Mouse (Mus musculus) erythroid progenitor cell, adult 5-6 weeks (primary cell): ENCODE data around the gene Mrap. TPM values are rescaled to one million over a fixed set of nuclear protein-coding genes. Genes with fewer than 3 reads are reported as not detected.

Source experiments
- ATAC-seq: replicated peaks from 2 replicates; pipeline ENCODE4 v1.8.0; 2016; ENCODE audit warnings: moderate number of reproducible peaks, mild to moderate bottlenecking, moderate TSS enrichment, inconsistent platforms; ENCODE audit not compliant: poor library complexity, low FRiP score, severe bottlenecking
- total RNA-seq, 2 experiments: library from RNA; stranded (forward) in 1 of 2; stranded (reverse) in 1 of 2; fragments of 150-400 nt in 1 of 2; fragments of 186-747, 209-891 nt in 1 of 2; gene quantifications; 2 replicates each; pipeline versions ENCODE4 v1.2.3 to v1.2.4; 2015 to 2017; ENCODE audit warnings: low replicate concordance in 2 of 2

Gene Mrap
- total RNA-seq (2015; ENCODE audit: low replicate concordance), result 6.3 and 13.0 TPM in 2 replicates
- 1.4 and 4.5 TPM in 2 replicates for total RNA-seq (2017; ENCODE audit: low replicate concordance)

DNA sequence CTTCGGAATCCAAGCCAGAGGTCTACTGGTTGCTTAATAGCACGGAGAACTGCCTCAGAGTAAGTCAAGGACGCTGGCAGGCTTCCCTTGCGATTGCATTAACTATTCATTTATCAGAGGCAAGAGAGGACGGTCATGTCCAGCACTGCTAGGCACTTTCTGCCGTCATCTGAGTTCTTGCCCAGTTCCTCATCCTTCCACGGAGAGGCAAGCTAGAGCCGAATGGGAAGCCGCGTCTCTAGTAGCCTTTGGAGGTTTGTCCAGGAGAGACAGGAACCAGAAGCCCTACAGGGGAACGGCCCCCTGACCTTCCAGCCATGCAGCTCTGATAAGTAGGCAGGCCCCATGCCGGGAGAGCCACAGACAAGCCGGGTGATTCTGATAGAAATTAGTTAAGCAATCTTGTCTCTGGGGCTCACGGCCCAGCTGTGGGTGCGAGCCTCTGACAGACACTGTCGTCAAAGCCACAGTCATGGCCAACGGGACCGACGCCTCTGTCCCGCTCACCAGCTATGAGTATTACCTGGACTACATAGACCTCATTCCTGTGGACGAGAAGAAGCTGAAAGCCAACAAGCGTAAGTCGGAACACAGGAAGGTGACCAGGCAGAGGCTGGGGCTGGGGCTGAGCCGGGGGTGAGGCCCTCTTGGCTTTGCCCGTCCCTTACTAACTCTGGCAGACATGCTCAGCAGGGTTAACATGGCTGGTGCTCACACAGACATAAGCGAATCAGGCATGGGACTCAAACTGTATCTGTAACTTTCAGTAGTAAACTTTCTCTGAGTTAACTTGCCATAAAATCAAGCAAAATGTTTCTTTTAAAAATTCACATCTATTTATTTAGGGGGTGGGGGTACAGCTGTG, at the start of gene Mrap:
Gene Mrap (plus strand): TSS at position 116 of the 865 bp plus-strand sequence.
- ATAC-seq, result no peak

DNA sequence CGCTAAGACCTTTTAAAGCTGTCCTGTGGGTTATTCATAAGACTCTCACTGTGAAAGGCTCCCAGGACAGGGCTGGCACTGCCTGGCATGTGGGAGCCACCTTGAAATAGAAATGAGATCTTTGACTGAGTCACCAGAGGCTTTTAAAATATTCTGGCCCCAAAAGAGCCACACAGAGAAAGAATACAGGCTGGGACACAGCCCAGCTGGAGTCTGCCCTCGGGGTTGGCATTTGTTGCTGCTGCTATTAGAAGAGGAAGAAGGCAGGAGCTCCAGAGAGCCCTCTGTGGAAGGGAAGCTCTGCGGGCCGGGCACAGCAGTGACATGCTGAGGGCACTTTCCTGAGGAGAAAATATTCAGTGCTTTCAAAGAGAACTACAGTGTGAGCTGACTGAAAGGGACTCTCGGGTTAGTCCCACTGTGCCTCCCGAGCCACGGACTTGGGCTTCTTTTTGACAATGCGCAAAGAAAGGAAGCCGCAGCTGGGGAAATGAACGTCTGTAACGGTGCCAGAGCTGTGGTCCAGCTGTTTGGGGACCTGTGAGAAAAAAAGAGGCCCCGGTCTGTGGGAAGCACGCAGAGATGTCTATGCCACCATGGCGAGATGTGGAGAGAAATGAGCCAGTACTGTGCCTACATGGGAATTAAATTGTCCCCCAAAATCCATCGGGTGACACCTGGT, 45.2 kb upstream of the Mrap start:
- ATAC-seq, result no peak

DNA sequence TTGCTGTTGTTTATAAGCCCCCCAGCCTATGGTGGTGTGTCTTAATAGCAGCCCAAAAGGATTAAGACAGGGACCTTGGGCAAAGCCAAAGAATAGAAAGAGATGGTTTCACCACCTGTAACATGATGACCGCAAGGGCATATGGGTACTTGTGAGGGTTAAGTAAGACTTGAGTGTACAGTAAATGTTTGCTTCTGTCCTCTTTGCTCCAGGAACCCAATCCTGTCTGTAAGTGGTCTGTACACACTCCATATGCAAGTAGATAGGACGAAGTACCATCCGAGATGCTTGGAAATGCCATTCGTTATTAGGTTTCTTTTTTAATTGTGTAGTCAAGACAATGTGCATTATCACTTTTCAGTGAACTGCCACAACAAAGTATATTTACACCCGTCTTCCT, 44.4 kb upstream of the Mrap start:
- ATAC-seq, result no peak

DNA sequence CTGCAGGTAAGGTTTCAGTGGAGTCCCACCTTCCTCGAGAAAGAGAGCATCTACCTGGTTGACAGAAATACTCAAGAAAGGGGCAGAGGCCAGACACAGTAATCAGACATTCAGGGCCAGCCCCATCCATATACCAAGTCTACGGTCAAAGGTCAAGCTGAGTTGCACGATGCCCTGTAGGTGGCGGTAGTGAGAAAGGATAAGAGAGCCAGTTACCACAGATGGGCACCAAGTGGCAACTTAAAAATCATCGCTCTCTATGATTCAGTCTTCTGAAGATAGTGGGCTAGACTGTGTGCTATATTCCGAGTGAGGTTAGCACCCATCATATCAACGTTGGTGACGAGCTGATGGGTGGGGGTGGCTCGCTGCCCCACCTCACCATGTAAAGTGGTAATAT, 43.3 kb upstream of the Mrap start:
- peak; percentile 74; the same call in 1 of the 2 replicates for ATAC-seq

DNA sequence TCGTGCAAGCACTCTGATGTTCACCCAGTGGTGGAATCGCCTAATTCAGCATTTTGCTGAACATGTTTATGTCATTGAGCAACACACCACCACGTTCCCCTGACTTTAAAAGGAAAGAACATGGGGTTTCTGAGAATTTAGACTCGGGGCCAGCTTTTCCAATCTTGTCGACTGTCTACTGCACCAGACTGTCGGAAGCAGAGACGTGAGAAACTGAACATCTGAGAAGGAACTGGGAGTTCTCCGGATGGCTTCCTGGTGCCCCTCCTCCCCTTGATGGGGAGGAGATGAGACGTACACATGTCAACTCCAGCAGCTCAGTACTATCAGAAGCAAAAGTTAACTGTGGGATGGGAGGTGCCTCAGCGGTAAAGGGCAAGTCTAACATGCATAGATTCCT, 42.9 kb upstream of the Mrap start:
- ATAC-seq, result peak; percentile 36; the same call in 1 of the 2 replicates

DNA sequence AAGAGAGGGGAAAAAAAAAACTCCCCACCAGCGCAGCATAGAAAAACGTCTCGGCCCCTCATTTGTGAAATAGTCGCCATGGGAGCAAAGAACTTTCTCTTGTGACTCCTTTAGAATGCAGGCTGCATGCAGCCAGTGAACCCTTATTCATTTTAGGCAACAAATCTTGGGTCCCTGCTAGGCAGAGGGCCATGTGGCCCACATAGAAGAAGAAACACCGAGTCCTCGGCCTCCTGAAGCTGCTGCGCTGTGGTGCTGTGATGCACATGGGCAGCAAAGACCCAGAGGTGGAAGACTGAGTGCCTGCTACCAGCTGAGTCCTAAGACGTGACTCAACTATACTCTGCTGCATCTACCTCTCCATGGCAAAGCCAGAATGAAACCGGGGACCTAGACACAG, 41.7 kb upstream of the Mrap start:
- no peak for ATAC-seq

DNA sequence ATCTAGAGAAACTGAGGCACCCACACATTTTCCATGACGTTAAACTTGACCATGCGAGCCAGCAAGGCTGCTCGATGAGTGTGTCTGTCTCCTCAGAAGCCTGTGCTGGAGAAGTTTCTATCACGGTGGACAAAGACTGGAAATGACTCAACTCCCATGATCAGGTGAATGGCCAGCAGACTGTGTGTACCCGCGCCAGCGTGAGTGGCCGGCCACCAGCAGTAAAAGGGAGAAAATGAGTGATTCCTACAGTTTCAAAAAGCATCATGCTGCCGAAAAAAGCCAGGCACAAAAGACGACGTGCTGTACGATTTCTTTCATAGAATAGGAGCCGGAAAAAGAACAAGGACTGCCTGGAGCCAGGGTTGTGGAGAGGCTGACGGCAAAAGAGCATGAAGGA, 38.6 kb upstream of the Mrap start:
- no peak for ATAC-seq

DNA sequence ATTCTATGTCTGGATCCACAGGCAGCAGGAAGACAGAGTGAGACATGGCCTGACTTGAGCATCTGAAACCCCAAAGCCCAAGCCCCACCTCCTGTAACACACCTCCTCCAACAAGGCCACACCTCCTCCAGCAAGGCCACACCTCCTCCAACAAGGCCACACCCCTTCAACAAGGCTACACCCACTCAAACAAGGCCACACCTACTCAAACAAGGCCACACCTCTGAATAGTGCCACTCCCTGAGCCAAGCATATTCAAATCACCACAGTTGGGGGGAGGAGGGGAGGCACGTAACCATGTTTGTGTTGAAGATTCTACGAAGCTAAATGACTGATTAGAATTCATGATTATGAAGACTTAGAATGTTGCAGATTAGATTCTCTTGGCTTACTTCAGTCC, 36.5 kb upstream of the Mrap start:
- ATAC-seq, result no peak

DNA sequence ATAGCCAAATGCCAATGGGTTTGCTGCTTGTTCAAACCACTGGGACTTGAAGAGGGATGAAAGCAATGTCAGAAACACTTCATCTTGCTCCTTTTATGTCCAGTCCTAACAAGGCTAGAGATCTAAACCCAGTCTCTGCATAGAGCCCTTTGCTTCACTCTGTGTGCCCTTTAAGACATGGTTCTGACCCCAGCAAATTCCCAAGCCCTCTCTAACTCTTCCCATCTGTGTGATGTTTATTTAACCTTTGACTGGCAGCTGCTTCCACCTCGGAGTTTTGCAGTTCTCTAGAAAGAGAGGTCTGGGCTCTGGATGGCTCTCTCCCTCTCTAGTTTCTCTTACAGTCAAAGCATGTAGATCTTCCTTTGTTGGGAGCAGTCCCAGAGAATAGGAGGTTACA, 34.4 kb upstream of the Mrap start:
- no peak for ATAC-seq

DNA sequence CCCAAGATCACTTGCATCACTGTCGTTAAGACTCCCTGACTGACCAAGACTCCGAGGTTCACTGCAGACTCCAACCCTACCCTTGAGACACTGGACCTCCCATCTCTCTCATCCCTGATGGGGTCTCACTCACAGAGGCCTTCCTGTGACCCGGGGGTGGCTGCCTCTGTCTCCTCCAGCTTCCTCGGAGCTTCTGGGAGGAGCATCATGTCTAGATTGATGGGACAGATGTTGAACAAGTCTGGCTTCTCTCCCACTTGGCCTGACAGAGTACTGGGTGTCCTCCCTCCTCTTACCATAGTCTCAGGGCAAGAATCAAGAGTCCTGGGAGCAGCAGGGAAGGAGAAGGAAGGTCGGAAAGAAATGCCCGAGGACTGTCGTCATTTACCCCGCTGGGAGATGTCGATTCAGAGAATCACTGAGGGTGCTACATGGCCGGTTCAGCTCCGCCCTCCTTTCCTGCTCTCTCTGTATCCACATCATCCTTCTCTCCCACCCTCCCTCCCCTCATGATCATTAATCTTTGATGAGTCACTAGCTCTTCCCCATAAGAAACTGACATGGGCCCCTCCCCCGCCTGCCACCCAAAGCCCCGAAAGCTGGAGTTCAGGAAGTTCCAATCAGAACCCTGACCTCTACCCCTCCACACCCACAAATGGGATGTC, 33.7 kb upstream of the Mrap start:
- ATAC-seq, result no peak

GRCm38 (mm10) chr16:90706279-90706678, 31.7 kb upstream of the Mrap start:
- ATAC-seq, result no peak

GRCm38 (mm10) chr16:90709711-90710289, 28.2 kb upstream of the Mrap start:
- no peak for ATAC-seq

DNA sequence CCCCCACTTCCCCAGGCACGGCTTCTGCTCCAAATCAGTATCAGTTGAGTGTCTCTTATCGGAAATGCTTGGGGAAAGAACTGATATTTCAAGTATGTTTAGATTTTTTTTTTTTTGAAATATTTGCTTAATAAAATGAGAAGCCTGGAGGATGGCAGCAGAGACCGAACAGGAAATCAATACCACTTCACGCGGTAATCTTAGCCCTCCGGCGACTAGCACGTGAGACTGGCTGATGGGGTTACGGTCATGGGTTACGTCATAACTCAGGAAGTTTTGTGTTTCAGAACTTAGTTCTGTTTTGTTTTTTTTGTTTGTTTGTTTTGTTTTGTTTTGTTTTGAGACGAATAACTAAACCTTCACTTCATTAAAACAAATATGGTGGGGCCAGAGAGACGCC, 27.7 kb upstream of the Mrap start:
- ATAC-seq, result no peak

DNA sequence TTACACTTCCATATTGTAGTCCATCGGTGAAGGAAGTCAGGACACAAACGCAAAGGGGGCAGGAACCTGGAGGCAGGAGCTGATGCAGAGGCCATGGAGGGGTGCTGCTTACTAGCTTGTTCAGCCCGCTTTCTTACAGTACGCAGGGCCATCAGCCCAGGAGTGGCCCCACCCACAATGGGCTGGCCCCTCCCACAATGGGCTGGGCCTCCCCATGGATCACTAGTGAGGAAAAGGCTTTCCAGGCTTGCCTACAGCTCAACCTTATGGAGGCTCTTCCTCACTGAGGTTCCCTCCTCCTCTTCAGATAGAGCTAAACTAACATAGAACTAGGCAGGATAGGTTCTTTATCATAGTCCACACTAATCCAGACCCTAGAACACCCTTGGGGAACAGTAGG, 14.0 kb upstream of the Mrap start:
- no peak for ATAC-seq

- peak; percentile 67 for ATAC-seq
Observed at GRCm38 (mm10) chr16:90726600-90727227, 11.3 kb upstream of the Mrap start.

GRCm38 (mm10) chr16:90727233-90728115, 10.5 kb upstream of the Mrap start, which contains the start of gene Mis18a:
Gene Mis18a, minus strand, starts transcription at chr16:90727404.
- ATAC-seq, result peak; percentile 98

DNA sequence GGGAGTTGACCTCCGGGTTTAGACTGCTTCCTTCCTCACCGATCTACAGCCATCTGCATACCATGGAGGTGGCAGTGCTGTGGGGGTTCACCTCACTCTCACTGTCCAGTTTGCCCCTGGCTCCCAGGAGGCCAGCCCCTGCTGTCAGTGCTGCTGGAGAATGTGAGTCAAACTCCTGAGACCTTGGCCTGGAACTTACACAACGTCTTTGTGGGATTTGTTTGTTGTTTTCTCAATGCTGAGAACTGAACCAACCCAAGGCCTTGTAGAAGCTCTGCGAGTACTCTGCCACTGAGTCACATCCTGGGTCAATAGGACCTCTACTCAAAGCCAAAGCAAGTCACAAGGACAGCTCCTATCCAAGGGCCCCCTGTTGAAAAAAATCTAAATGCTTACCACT, 2.4 kb upstream of the Mrap start:
- ATAC-seq, result 0 out of 2 replicates have a peak, but pooled peaks have one; percentile 6

DNA sequence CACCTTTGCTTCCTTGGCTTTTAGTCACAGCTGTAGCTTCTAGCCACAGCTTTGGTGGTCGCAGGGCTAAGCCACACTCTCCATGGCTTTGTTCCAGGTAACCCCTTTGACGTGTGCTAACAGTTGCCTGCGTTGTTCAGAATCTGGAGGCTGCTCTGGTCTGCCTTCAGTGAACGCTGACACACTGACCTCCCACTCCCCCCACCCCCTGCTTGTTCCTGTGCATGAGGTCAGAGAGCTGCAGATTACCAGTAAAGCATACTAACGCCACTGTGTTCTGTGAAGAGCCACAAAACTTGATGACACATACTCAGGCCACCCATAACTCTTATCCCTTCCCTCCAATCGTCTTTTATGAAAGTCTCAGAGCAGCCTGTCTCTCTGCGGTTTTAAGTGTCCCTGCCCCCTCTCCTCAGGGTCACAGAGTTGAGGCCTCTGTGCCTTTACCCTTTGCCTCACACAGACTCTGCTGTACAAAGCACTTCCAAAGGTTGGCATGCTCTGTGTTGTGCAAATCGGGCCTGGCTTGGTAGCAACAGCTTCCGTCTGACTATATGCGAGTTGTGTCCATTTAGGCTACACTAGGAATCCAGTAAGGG, 1.2 kb upstream of the Mrap start:
- ATAC-seq, result 0 out of 2 replicates have a peak, but pooled peaks have one; percentile 10
